Mouse (Mus musculus): ENCODE data around the gene Mrtfb. TPM values are rescaled to one million over a fixed set of nuclear protein-coding genes. Genes with fewer than 3 reads are reported as not detected.

Mrtfb gene
- polyA plus RNA-seq, 1 experiment from 2014 or later = 12.9 TPM

DNA sequence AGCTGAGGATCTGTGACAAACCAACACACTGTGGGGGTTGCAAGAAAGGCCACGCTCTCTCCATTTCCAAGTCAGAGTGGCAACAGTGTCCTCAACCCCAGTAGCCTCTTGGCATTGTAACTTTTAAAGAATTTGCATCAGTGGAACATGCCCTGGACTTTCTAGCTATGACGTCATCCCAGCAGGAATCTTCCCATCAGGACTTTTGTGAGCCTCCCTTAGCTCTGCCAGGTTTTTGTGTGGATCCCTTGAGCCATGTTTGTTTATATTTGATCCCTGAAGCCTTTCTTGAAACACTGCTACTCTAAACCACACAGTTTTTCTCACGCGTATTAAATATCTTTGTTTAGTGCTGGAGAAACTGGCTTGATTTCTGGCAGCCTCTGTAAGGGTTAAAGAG is 97.6 kb downstream of the Mrtfb start:
- Histone ChIP-seq H3K9me3 (replicated peaks; ENCODE audit: control insufficient read depth, low read length, poor library complexity, severe bottlenecking) (no peaks in the 10 kb centered on the region), H3K4me2 (ENCODE audit: low read length) (no peak overlapping the region), H3K4me1 (ENCODE audit: control insufficient read depth, insufficient read depth, low read length) (peaks cover 17% of the 10 kb centered on the region), H3K36me3 (ENCODE audit: control insufficient read depth, insufficient read depth, low read length) (no peaks in the 10 kb centered on the region), H3K9ac (ENCODE audit: low read depth, low read length) (no peak overlapping the region), H3K27me3 (ENCODE audit: control insufficient read depth, insufficient read depth, low read depth, low read length) (no peaks in the 10 kb centered on the region), H3K27ac (ENCODE audit: low read length) (peak overlapping the region; percentile 17; the same call in 1 of the 2 replicates), H3K4me3 (ENCODE audit: low read depth, low read length) (no peak overlapping the region)
- ATAC-seq = no peak
- 36% methylated on average over 4 of the region's 4 CpGs for WGBS

GRCm38 (mm10) chr16:13354431-13354830 is 98.2 kb downstream of the Mrtfb start:
- Histone ChIP-seq H3K27ac (ENCODE audit: low read length) (peak overlapping the region; percentile 17; the same call in 1 of the 2 replicates), H3K9me3 (replicated peaks; ENCODE audit: control insufficient read depth, low read length, poor library complexity, severe bottlenecking) (no peaks in the 10 kb centered on the region), H3K27me3 (ENCODE audit: control insufficient read depth, insufficient read depth, low read depth, low read length) (no peaks in the 10 kb centered on the region), H3K4me2 (ENCODE audit: low read length) (no peak overlapping the region), H3K4me1 (ENCODE audit: control insufficient read depth, insufficient read depth, low read length) (peaks cover 20% of the 10 kb centered on the region), H3K9ac (ENCODE audit: low read depth, low read length) (no peak overlapping the region), H3K36me3 (ENCODE audit: control insufficient read depth, insufficient read depth, low read length) (no peaks in the 10 kb centered on the region), H3K4me3 (ENCODE audit: low read depth, low read length) (no peak overlapping the region)
- no peak for ATAC-seq
- 62% methylated on average over 5 of the region's 5 CpGs for WGBS

DNA sequence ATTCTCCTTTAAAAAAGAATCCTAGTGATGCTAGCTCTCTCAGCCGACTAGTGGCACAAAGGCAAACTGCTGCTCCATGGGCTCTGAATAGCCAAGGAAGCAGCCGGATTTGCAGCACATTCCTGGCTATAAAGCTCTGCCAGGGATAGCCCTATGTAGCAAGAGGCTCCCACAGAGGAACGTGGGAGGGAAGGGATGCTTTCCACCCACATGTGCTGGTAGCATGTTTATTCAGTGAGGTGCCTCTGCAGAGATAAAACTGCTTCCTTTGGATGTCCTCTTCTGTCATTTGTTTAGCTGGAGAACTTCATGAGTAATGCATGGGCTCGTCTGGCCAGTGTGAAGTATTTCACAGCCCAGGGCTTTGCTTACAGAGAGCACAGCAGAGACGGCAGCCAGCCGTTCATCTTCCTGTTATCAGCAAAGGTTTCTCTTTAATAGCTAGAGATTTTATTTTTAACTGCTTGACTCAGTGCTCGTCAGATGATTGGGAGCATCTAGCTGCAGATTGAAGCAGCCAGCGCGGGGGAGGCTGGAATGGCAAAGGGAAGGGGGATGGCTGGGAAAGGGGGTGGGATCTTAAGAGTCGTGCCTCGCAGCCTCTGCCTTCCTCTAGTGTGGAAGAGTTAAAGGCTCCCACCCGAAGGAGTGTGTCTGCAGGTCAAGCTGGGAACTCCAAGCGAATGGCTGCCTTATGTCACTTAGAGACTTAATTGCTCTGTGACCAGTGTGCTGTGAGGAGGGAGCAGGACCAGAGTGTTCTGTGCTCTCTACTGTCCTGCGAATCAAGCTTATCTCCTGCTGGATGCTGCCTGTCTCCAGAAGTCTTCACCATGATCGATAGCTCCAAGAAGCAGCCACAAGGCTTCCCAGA is 101.8 kb downstream of the Mrtfb start:
- H3K4me1 ChIP-seq (ENCODE audit: control insufficient read depth, insufficient read depth, low read length) = peaks cover 23% of the 10 kb centered on the region
- H3K27ac ChIP-seq (ENCODE audit: low read length) = peak overlapping the region; percentile 78
- peak overlapping the region; percentile 56 for H3K4me2 ChIP-seq (ENCODE audit: low read length)
- peak overlapping the region; percentile 30 for H3K4me3 ChIP-seq (ENCODE audit: low read depth, low read length)
- WGBS = 15% methylated on average over 15 of the region's 15 CpGs
- no peaks in the 10 kb centered on the region for H3K27me3 ChIP-seq (ENCODE audit: control insufficient read depth, insufficient read depth, low read depth, low read length)
- ATAC-seq = peak; percentile 85
- H3K36me3 ChIP-seq (ENCODE audit: control insufficient read depth, insufficient read depth, low read length) = no peaks in the 10 kb centered on the region
- no peaks in the 10 kb centered on the region for H3K9me3 ChIP-seq (replicated peaks; ENCODE audit: control insufficient read depth, low read length, poor library complexity, severe bottlenecking)
- peak overlapping the region; percentile 53 for H3K9ac ChIP-seq (ENCODE audit: low read depth, low read length)

- Histone ChIP-seq H3K9ac (ENCODE audit: low read depth, low read length) (peak overlapping the region; percentile 59), H3K27me3 (ENCODE audit: control insufficient read depth, insufficient read depth, low read depth, low read length) (no peaks in the 10 kb centered on the region), H3K9me3 (replicated peaks; ENCODE audit: control insufficient read depth, low read length, poor library complexity, severe bottlenecking) (no peaks in the 10 kb centered on the region), H3K4me2 (ENCODE audit: low read length) (peak overlapping the region; percentile 56), H3K4me1 (ENCODE audit: control insufficient read depth, insufficient read depth, low read length) (peaks cover 23% of the 10 kb centered on the region), H3K4me3 (ENCODE audit: low read depth, low read length) (peak overlapping the region; percentile 30), H3K36me3 (ENCODE audit: control insufficient read depth, insufficient read depth, low read length) (no peaks in the 10 kb centered on the region), H3K27ac (ENCODE audit: low read length) (peak overlapping the region; percentile 48)
- ATAC-seq = no peak
These were observed 102.5 kb downstream of the Mrtfb start for GRCm38 (mm10) chr16:13358741-13359140.

DNA sequence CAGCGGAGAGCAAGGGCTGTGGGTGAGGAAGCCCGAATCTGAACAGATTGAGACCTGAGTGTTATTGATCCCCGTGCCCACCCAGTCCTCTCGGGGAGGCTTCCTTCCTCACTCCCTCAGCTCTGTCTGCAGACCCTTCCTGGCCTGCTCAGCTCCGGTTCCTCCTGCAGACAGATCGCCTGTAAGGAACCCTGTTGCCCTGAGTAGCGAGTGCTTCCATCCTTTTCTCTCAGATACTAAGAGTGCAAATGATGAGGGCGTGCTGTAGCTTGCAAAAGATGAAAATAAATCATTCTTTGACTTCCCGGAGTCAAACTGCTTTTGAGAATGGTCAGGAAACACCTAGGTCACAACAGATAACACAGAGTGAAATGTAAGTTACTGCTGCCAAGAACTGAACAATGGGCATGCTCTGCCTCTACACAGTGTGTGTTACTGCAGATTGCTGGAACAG is 103.2 kb downstream of the Mrtfb start:
- H3K9me3 ChIP-seq (replicated peaks; ENCODE audit: control insufficient read depth, low read length, poor library complexity, severe bottlenecking) = no peaks in the 10 kb centered on the region
- WGBS = 70% methylated on average over 9 of the region's 9 CpGs
- H3K4me3 ChIP-seq (ENCODE audit: low read depth, low read length) = peak overlapping the region; percentile 30
- peak overlapping the region; percentile 61; the same call in 1 of the 2 replicates for H3K27ac ChIP-seq (ENCODE audit: low read length)
- H3K36me3 ChIP-seq (ENCODE audit: control insufficient read depth, insufficient read depth, low read length) = no peaks in the 10 kb centered on the region
- H3K4me2 ChIP-seq (ENCODE audit: low read length) = peak overlapping the region; percentile 56
- ATAC-seq = peak; percentile 33; the same call in 1 of the 2 replicates
- peaks cover 16% of the 10 kb centered on the region for H3K4me1 ChIP-seq (ENCODE audit: control insufficient read depth, insufficient read depth, low read length)
- H3K9ac ChIP-seq (ENCODE audit: low read depth, low read length) = peak overlapping the region; percentile 59
- H3K27me3 ChIP-seq (ENCODE audit: control insufficient read depth, insufficient read depth, low read depth, low read length) = no peaks in the 10 kb centered on the region

GRCm38 (mm10) chr16:13360208-13360607 is 103.9 kb downstream of the Mrtfb start:
- peaks cover 15% of the 10 kb centered on the region for H3K4me1 ChIP-seq (ENCODE audit: control insufficient read depth, insufficient read depth, low read length)
- no peak overlapping the region for H3K4me3 ChIP-seq (ENCODE audit: low read depth, low read length)
- no peaks in the 10 kb centered on the region for H3K36me3 ChIP-seq (ENCODE audit: control insufficient read depth, insufficient read depth, low read length)
- no peak for ATAC-seq
- no peaks in the 10 kb centered on the region for H3K27me3 ChIP-seq (ENCODE audit: control insufficient read depth, insufficient read depth, low read depth, low read length)
- peak overlapping the region; percentile 56; the same call in 1 of the 2 replicates for H3K4me2 ChIP-seq (ENCODE audit: low read length)
- peak overlapping the region; percentile 31; the same call in 1 of the 2 replicates for H3K9ac ChIP-seq (ENCODE audit: low read depth, low read length)
- no peaks in the 10 kb centered on the region for H3K9me3 ChIP-seq (replicated peaks; ENCODE audit: control insufficient read depth, low read length, poor library complexity, severe bottlenecking)
- H3K27ac ChIP-seq (ENCODE audit: low read length) = no peak overlapping the region

GRCm38 (mm10) chr16:13360835-13361234 is 104.6 kb downstream of the Mrtfb start:
- Histone ChIP-seq H3K4me1 (ENCODE audit: control insufficient read depth, insufficient read depth, low read length) (peaks cover 15% of the 10 kb centered on the region), H3K9ac (ENCODE audit: low read depth, low read length) (no peak overlapping the region), H3K9me3 (replicated peaks; ENCODE audit: control insufficient read depth, low read length, poor library complexity, severe bottlenecking) (no peaks in the 10 kb centered on the region), H3K27ac (ENCODE audit: low read length) (no peak overlapping the region), H3K4me3 (ENCODE audit: low read depth, low read length) (no peak overlapping the region), H3K27me3 (ENCODE audit: control insufficient read depth, insufficient read depth, low read depth, low read length) (no peaks in the 10 kb centered on the region), H3K4me2 (ENCODE audit: low read length) (no peak overlapping the region), H3K36me3 (ENCODE audit: control insufficient read depth, insufficient read depth, low read length) (no peaks in the 10 kb centered on the region)
- WGBS = 95% methylated on average over 5 of the region's 5 CpGs
- ATAC-seq = no peak

- Histone ChIP-seq H3K4me1 (ENCODE audit: control insufficient read depth, insufficient read depth, low read length) (peaks cover 31% of the 10 kb centered on the region), H3K36me3 (ENCODE audit: control insufficient read depth, insufficient read depth, low read length) (no peaks in the 10 kb centered on the region), H3K9ac (ENCODE audit: low read depth, low read length) (no peak overlapping the region), H3K4me3 (ENCODE audit: low read depth, low read length) (no peak overlapping the region), H3K27ac (ENCODE audit: low read length) (no peak overlapping the region), H3K27me3 (ENCODE audit: control insufficient read depth, insufficient read depth, low read depth, low read length) (no peaks in the 10 kb centered on the region), H3K4me2 (ENCODE audit: low read length) (no peak overlapping the region), H3K9me3 (replicated peaks; ENCODE audit: control insufficient read depth, low read length, poor library complexity, severe bottlenecking) (no peaks in the 10 kb centered on the region)
- ATAC-seq = no peak
- 86% methylated on average over 5 of the region's 5 CpGs for WGBS
These were observed 106.9 kb downstream of the Mrtfb start for GRCm38 (mm10) chr16:13363141-13363540.

DNA sequence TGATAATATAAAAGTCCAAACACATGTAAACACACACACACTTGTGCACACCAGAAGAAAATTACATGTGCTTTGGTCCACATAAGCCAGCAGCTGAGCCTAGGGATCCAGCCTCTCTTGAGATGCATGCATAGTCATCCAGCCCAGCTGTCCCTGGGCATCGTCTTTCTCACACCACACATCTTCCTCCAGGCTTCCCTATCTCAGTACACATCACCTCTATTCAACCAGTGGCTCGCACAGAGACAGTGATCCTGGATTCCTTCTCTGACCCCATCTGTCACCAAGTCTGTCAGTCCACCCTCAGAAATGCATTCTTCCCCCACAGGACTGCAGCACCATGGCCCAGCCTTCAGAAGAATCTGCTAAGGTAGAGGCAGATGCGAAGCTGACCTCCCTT is 107.9 kb downstream of the Mrtfb start:
- no peak for ATAC-seq
- no peaks in the 10 kb centered on the region for H3K36me3 ChIP-seq (ENCODE audit: control insufficient read depth, insufficient read depth, low read length)
- WGBS = 73% methylated on average over 3 of the region's 3 CpGs
- H3K4me2 ChIP-seq (ENCODE audit: low read length) = no peak overlapping the region
- no peak overlapping the region for H3K4me3 ChIP-seq (ENCODE audit: low read depth, low read length)
- H3K27ac ChIP-seq (ENCODE audit: low read length) = no peak overlapping the region
- H3K27me3 ChIP-seq (ENCODE audit: control insufficient read depth, insufficient read depth, low read depth, low read length) = no peaks in the 10 kb centered on the region
- H3K4me1 ChIP-seq (ENCODE audit: control insufficient read depth, insufficient read depth, low read length) = peaks cover 25% of the 10 kb centered on the region
- H3K9ac ChIP-seq (ENCODE audit: low read depth, low read length) = no peak overlapping the region
- H3K9me3 ChIP-seq (replicated peaks; ENCODE audit: control insufficient read depth, low read length, poor library complexity, severe bottlenecking) = no peaks in the 10 kb centered on the region
